7 mouse cellular contexts compared by ENCODE assay signal in genomic region chr15:95725866-95726265, GRCm38 (mm10).
DNase-seq lines count a peak whose midpoint lies in the region; ATAC-seq lines count a peak whose summit lies in the region.

No protein-coding gene starts in this region.

- H3K9ac ChIP-seq in hindbrain, embryonic 16.5 days (ENCODE audit: low read depth, low read length): no peak overlapping the region
- no peak overlapping the region for H3K9ac ChIP-seq in stomach, embryonic 14.5 days (replicated peaks; ENCODE audit: low read depth, low read length)

- ATAC-seq in hindbrain, embryonic 16.5 days: peak; percentile 65
- ATAC-seq in stomach, embryonic 14.5 days (ENCODE audit: insufficient number of reproducible peaks, insufficient read depth, low FRiP score, low read depth): peak; percentile 53; the same call in 1 of the 2 replicates

- no peaks in the 10 kb centered on the region for H3K27me3 ChIP-seq in hindbrain, embryonic 16.5 days (replicated peaks; ENCODE audit: control insufficient read depth, insufficient read depth, low read length)
- H3K27me3 ChIP-seq in stomach, embryonic 14.5 days (ENCODE audit: control insufficient read depth, insufficient read depth, low read length): no peaks in the 10 kb centered on the region

- no peak overlapping the region for H3K4me3 ChIP-seq in hindbrain, embryonic 16.5 days (ENCODE audit: low read length)
- no peak overlapping the region for H3K4me3 ChIP-seq in stomach, embryonic 14.5 days (ENCODE audit: low read depth, low read length)

- DNase-seq in MEL-GATA-1-ER (ENCODE audit: extremely low read depth, low read depth): peak; percentile 81
- DNase-seq in adrenal gland, postnatal 4 days (ENCODE audit: low spot score in 2 of 2): peak; percentile 19 to 27
- DNase-seq in fibroblast of lung, adult 2 months (ENCODE audit: low read depth): peak; percentile 37
- DNase-seq in layer of hippocampus, postnatal 36 days: peak; percentile 81 to 84
- peak; percentile 78 for DNase-seq in mesoderm, embryonic 11.5 days (ENCODE audit: low read depth, low spot score)

- H3K4me1 ChIP-seq in hindbrain, embryonic 16.5 days (ENCODE audit: control insufficient read depth, insufficient read depth, low read depth, low read length): no peaks in the 10 kb centered on the region
- H3K4me1 ChIP-seq in stomach, embryonic 14.5 days (ENCODE audit: control insufficient read depth, insufficient read depth, low read length): no peaks in the 10 kb centered on the region

- no peak overlapping the region for H3K4me2 ChIP-seq in hindbrain, embryonic 16.5 days (ENCODE audit: low read length)
- no peak overlapping the region for H3K4me2 ChIP-seq in stomach, embryonic 14.5 days (replicated peaks; ENCODE audit: low read depth, low read length)

- H3K9me3 ChIP-seq in hindbrain, embryonic 16.5 days (ENCODE audit: control insufficient read depth, low read length): no peaks in the 10 kb centered on the region; the same call in 1 of the 2 replicates
- no peaks in the 10 kb centered on the region for H3K9me3 ChIP-seq in stomach, embryonic 14.5 days (ENCODE audit: control insufficient read depth, low read depth, low read length)

- H3K27ac ChIP-seq in hindbrain, embryonic 16.5 days (ENCODE audit: low read depth, low read length): no peak overlapping the region
- no peak overlapping the region for H3K27ac ChIP-seq in stomach, embryonic 14.5 days (ENCODE audit: low read length)

- H3K36me3 ChIP-seq in hindbrain, embryonic 16.5 days (ENCODE audit: control insufficient read depth, insufficient read depth, low read length): no peaks in the 10 kb centered on the region
- no peaks in the 10 kb centered on the region for H3K36me3 ChIP-seq in stomach, embryonic 14.5 days (ENCODE audit: control insufficient read depth, insufficient read depth, low read length)

- WGBS in hindbrain, embryonic 16.5 days: 42% methylated on average over 11 of the region's 11 CpGs
- 33% methylated on average over 11 of the region's 11 CpGs for WGBS in stomach, embryonic 14.5 days

Comparison
In these comparisons a context has a peak if more than half of its experiments do, and no peak if none do; other contexts are left out.
1. DNase-seq: peak in every context shown above with its lines; median percentile 82 in layer of hippocampus, postnatal 36 days; 81 in MEL-GATA-1-ER; 78 in mesoderm, embryonic 11.5 days; 37 in fibroblast of lung, adult 2 months; 23 in adrenal gland, postnatal 4 days.